Mouse (Mus musculus) CH12.LX (cell line): ENCODE results near the gene Gm10799.

Experiments
- CHD2 ChIP-seq: IDR thresholded peaks from 2 replicates; pipeline ENCODE4 v1.6.1; 2011; ENCODE audit warnings: low read length, improper control_type of control experiment
- E2F4 ChIP-seq: IDR thresholded peaks from 2 replicates; pipeline ENCODE4 v1.6.1; 2011; ENCODE audit warnings: low read depth, low read length, improper control_type of control experiment; ENCODE audit not compliant: insufficient replicate concordance
- MAZ ChIP-seq: IDR thresholded peaks from 2 replicates; pipeline ENCODE4 v1.6.1; 2012; ENCODE audit warnings: low read depth, mild to moderate bottlenecking, inconsistent platforms, low read length, improper control_type of control experiment, moderate library complexity
- TBP ChIP-seq: conservative IDR thresholded peaks from 2 replicates; pipeline ENCODE4 v1.6.1; 2011; ENCODE audit warnings: low read depth, low read length, improper control_type of control experiment
- TCF12 ChIP-seq: IDR thresholded peaks from 2 replicates; pipeline ENCODE4 v1.6.1; 2014; ENCODE audit warnings: low read depth, mild to moderate bottlenecking, inconsistent platforms, low read length, improper control_type of control experiment
- ZC3H11A ChIP-seq: IDR thresholded peaks from 2 replicates; pipeline ENCODE4 v1.6.1; 2012; ENCODE audit warnings: low read depth, mild to moderate bottlenecking, inconsistent platforms, low read length, improper control_type of control experiment

- TF ChIP-seq E2F4 (no peak), ZC3H11A (no peak), TBP (no peak), CHD2 (no peak), TCF12 (no peak), MAZ (no peak)
These were observed 27.9 kb upstream of the Gm10799 start for GRCm38 (mm10) chr2:104096256-104096655.
